Mouse (Mus musculus) kidney, embryonic 16.5 days (tissue): ENCODE data around the gene Sipa1l3. TPM values are rescaled to one million over a fixed set of nuclear protein-coding genes. Genes with fewer than 3 reads are reported as not detected.

Source experiments
- ATAC-seq: fragments of 200-750 bp; cut with Nextera tagmentation; 2 replicates; pipeline ENCODE4 v1.8.0; 2017; ENCODE audit warnings: moderate TSS enrichment; ENCODE audit not compliant: low FRiP score, low TSS enrichment
- H3K27ac ChIP-seq: fragments of 300-500 bp; sonication (generic); 2 replicates; pipeline ENCODE4 v1.5.1; 2014; ENCODE audit warnings: low read length
- H3K27me3 ChIP-seq: fragments of 300-500 bp; sonication (generic); 2 replicates; pipeline ENCODE4 v1.6.1; 2014; ENCODE audit warnings: low read length, control low read depth, mixed read lengths; ENCODE audit not compliant: insufficient read depth
- H3K36me3 ChIP-seq: fragments of 300-500 bp; sonication (generic); 2 replicates; pipeline ENCODE4 v1.6.1; 2014; ENCODE audit warnings: low read length, control low read depth, mixed read lengths; ENCODE audit not compliant: insufficient read depth
- H3K4me1 ChIP-seq: fragments of 300-500 bp; sonication (generic); 2 replicates; pipeline ENCODE4 v1.6.1; 2014; ENCODE audit warnings: low read length, control low read depth, mixed read lengths; ENCODE audit not compliant: insufficient read depth
- H3K4me2 ChIP-seq: fragments of 300-500 bp; sonication (generic); replicated peaks from 2 replicates; pipeline ENCODE4 v1.6.1; 2014; ENCODE audit warnings: low read depth, low read length
- H3K4me3 ChIP-seq: fragments of 300-500 bp; sonication (generic); 2 replicates; pipeline ENCODE4 v1.5.1; 2014; ENCODE audit warnings: mild to moderate bottlenecking, low read length
- H3K9ac ChIP-seq: fragments of 300-500 bp; sonication (generic); replicated peaks from 2 replicates; pipeline ENCODE4 v1.6.1; 2014; ENCODE audit warnings: low read length
- H3K9me3 ChIP-seq: fragments of 300-500 bp; sonication (generic); 2 replicates; pipeline ENCODE4 v1.6.1; 2016; ENCODE audit warnings: low read length, control low read depth
- WGBS: fragments of 180-500 bp; shearing (Covaris S2); extraction: QIAGEN DNeasy Blood & Tissue Kit; methylation state at CpG from one replicate; pipeline ENCODE4 v1.1.7; 2014; 5-methylcytosine and 5-hydroxymethylcytosine counted together
- polyA plus RNA-seq: library from polyadenylated mRNA; unstranded; fragments of >200 nt; fragmentation: Nextera tagmentation; extraction: Ambion mirVana; gene quantifications from 2 replicates; pipeline ENCODE4 v1.2.1, GENCODE M21; 2015

Gene Sipa1l3
- polyA plus RNA-seq, 1 experiment from 2014 or later: 15.8 TPM

- Histone ChIP-seq H3K27me3 (no peaks in the 10 kb centered on the region), H3K36me3 (no peaks in the 10 kb centered on the region), H3K9me3 (no peaks in the 10 kb centered on the region), H3K4me1 (no peaks in the 10 kb centered on the region), H3K9ac (no peak overlapping the region), H3K27ac (no peak overlapping the region), H3K4me2 (no peak overlapping the region), H3K4me3 (no peak overlapping the region)
- WGBS: 88% methylated on average over 5 of the region's 5 CpGs
- ATAC-seq: no peak
Observed at GRCm38 (mm10) chr7:29541186-29541585, 22.7 kb upstream of the Sipa1l3 start.

GRCm38 (mm10) chr7:29540631-29541030 is 22.2 kb upstream of the Sipa1l3 start:
- no peaks in the 10 kb centered on the region for H3K36me3 ChIP-seq
- H3K9me3 ChIP-seq: no peaks in the 10 kb centered on the region
- H3K27me3 ChIP-seq: no peaks in the 10 kb centered on the region
- no peak overlapping the region for H3K4me3 ChIP-seq
- no peaks in the 10 kb centered on the region for H3K4me1 ChIP-seq
- no peak overlapping the region for H3K27ac ChIP-seq
- H3K4me2 ChIP-seq: no peak overlapping the region
- 95% methylated on average over 7 of the region's 7 CpGs for WGBS
- H3K9ac ChIP-seq: no peak overlapping the region
- no peak for ATAC-seq

DNA sequence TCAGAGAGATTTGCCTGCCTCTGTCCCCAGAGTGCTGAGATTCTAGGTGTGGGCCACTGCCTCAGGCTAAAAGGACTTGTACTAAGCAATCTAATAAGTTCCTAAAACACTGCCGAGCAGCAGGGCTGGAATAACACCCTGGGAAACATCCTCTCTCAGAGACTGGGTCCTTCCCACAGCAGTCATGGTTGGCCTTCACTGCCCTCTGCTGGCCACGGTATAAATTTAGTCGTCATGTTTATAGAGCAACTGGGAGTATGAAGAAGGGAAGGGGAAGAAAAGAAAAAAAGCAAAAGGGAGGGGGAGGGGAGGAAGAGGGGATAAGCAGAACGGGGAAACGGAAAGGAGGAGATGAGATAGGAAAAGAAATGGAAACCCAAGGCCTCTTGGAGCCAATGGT is 5.3 kb upstream of the Sipa1l3 start:
- ATAC-seq: peak; percentile 27; the same call in 1 of the 2 replicates
- Histone ChIP-seq H3K4me2 (no peak overlapping the region), H3K27ac (no peak overlapping the region), H3K4me1 (no peaks in the 10 kb centered on the region), H3K27me3 (no peaks in the 10 kb centered on the region), H3K9me3 (no peaks in the 10 kb centered on the region), H3K4me3 (no peak overlapping the region), H3K9ac (no peak overlapping the region), H3K36me3 (no peaks in the 10 kb centered on the region)
- WGBS: under 1% methylated on average over 5 of the region's 5 CpGs

DNA sequence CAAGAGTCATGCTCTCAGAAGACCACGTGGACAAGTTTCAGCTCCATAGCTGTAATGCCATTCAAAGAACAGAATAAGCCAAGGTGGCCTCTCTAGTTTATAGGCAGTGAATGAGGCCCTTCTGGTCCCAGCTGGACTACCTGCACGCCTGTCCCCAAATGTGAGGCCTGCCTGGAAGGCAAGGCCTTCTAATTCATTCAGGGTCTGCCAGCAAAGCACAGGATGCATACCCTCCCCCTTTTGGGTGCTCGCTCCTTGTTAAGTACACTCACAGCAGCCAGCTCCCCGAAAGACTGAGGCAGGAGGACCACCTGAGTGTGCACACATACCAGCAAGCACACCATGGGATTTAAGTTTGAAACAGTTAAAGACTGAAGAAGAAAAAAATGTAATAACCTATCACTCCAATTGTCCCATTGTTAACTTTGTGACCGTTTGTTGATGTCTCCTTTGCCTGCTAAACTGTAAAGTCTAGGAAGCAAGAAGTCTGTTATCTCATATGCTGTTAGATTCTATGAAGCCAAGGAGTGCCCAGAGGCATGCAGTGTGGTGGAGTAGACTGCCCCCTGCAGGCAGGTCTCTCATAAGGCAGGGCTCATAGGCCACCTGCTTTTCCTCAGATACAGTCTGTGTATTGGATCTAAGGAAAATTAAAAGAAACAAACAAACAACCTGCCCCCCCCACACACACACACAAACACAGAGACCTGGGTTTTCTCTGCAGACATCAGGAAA is 3.6 kb upstream of the Sipa1l3 start:
- Histone ChIP-seq H3K9ac (no peak overlapping the region), H3K4me2 (no peak overlapping the region), H3K36me3 (no peaks in the 10 kb centered on the region), H3K4me3 (no peak overlapping the region), H3K27ac (no peak overlapping the region), H3K4me1 (peaks cover 9% of the 10 kb centered on the region), H3K9me3 (no peaks in the 10 kb centered on the region), H3K27me3 (no peaks in the 10 kb centered on the region)
- 71% methylated on average over 5 of the region's 5 CpGs for WGBS
- ATAC-seq: no peak

GRCm38 (mm10) chr7:29521365-29521764 is 2.9 kb upstream of the Sipa1l3 start:
- WGBS: 71% methylated on average over 5 of the region's 5 CpGs
- ATAC-seq: no peak
- no peaks in the 10 kb centered on the region for H3K36me3 ChIP-seq

GRCm38 (mm10) chr7:29520794-29521193 is 2.4 kb upstream of the Sipa1l3 start:
- 87% methylated on average over 2 of the region's 2 CpGs for WGBS
- H3K4me3 ChIP-seq: no peak overlapping the region
- H3K27me3 ChIP-seq: no peaks in the 10 kb centered on the region
- no peak overlapping the region for H3K27ac ChIP-seq
- ATAC-seq: no peak
- H3K36me3 ChIP-seq: no peaks in the 10 kb centered on the region
- H3K4me2 ChIP-seq: no peak overlapping the region
- no peaks in the 10 kb centered on the region for H3K9me3 ChIP-seq
- no peak overlapping the region for H3K9ac ChIP-seq
- H3K4me1 ChIP-seq: peaks cover 13% of the 10 kb centered on the region

More at GRCm38 (mm10) chr7:29521365-29521764, 2.9 kb upstream of the Sipa1l3 start:
- no peak overlapping the region for H3K4me3 ChIP-seq
- peaks cover 13% of the 10 kb centered on the region for H3K4me1 ChIP-seq
- H3K9ac ChIP-seq: no peak overlapping the region
- no peaks in the 10 kb centered on the region for H3K9me3 ChIP-seq
- no peak overlapping the region for H3K4me2 ChIP-seq
- no peak overlapping the region for H3K27ac ChIP-seq
- H3K27me3 ChIP-seq: no peaks in the 10 kb centered on the region

- Histone ChIP-seq H3K27ac (peak overlapping the region; percentile 88), H3K36me3 (no peaks in the 10 kb centered on the region), H3K4me2 (peak overlapping the region; percentile 77), H3K4me3 (peak overlapping the region; percentile 88), H3K9me3 (no peaks in the 10 kb centered on the region), H3K27me3 (no peaks in the 10 kb centered on the region), H3K4me1 (peaks cover 22% of the 10 kb centered on the region), H3K9ac (peak overlapping the region; percentile 79)
- peak; percentile 23 for ATAC-seq
- WGBS: under 1% methylated on average over 19 of the region's 19 CpGs
Observed at GRCm38 (mm10) chr7:29519211-29519550, 740 bp upstream of the Sipa1l3 start.

GRCm38 (mm10) chr7:29518054-29518420 is 404 bp downstream of the Sipa1l3 start:
- Histone ChIP-seq H3K4me2 (peak overlapping the region; percentile 85), H3K4me1 (peaks cover 30% of the 10 kb centered on the region), H3K4me3 (peak overlapping the region; percentile 88), H3K9ac (peak overlapping the region; percentile 85), H3K27me3 (no peaks in the 10 kb centered on the region), H3K27ac (peak overlapping the region; percentile 65; the same call in 1 of the 2 replicates), H3K36me3 (no peaks in the 10 kb centered on the region), H3K9me3 (no peaks in the 10 kb centered on the region)
- ATAC-seq: no peak
- WGBS: under 1% methylated on average over 28 of the region's 28 CpGs

- peaks cover 33% of the 10 kb centered on the region for H3K4me1 ChIP-seq
- no peaks in the 10 kb centered on the region for H3K27me3 ChIP-seq
- no peaks in the 10 kb centered on the region for H3K36me3 ChIP-seq
- peak overlapping the region; percentile 88 for H3K4me3 ChIP-seq
- no peak overlapping the region for H3K27ac ChIP-seq
- ATAC-seq: no peak
- peak overlapping the region; percentile 85 for H3K4me2 ChIP-seq
- 56% methylated on average over 5 of the region's 5 CpGs for WGBS
- peak overlapping the region; percentile 85 for H3K9ac ChIP-seq
- H3K9me3 ChIP-seq: no peaks in the 10 kb centered on the region
Observed at GRCm38 (mm10) chr7:29517178-29517577, 1.3 kb downstream of the Sipa1l3 start.

GRCm38 (mm10) chr7:29515652-29516051 is 2.8 kb downstream of the Sipa1l3 start:
- ATAC-seq: no peak
- no peak overlapping the region for H3K4me2 ChIP-seq
- 78% methylated on average over 3 of the region's 3 CpGs for WGBS
- H3K27ac ChIP-seq: no peak overlapping the region
- H3K9me3 ChIP-seq: no peaks in the 10 kb centered on the region
- peaks cover 40% of the 10 kb centered on the region for H3K4me1 ChIP-seq
- no peaks in the 10 kb centered on the region for H3K27me3 ChIP-seq
- H3K4me3 ChIP-seq: no peak overlapping the region
- H3K36me3 ChIP-seq: no peaks in the 10 kb centered on the region
- H3K9ac ChIP-seq: no peak overlapping the region
